Mouse (Mus musculus) intestine, embryonic 14.5 days (tissue): ENCODE results near the gene Slain1. TPM values are rescaled to one million over a fixed set of nuclear protein-coding genes. Genes with fewer than 3 reads are reported as not detected.
A peak's percentile ranks its signal among the peaks of the same experiment; 100 is the strongest.

Source experiments
- ATAC-seq: fragments of 200-750 bp; cut with Nextera tagmentation; replicated peaks from 2 replicates; pipeline ENCODE4 v1.8.0; 2017; ENCODE audit warnings: low read depth, moderate number of reproducible peaks, moderate TSS enrichment, moderate library complexity; ENCODE audit not compliant: low FRiP score, low TSS enrichment
- DNase-seq: peaks from one replicate; pipeline ENCODE4 v3.0.0-alpha.2; 2018; ENCODE audit warnings: low spot score
- H3K27ac ChIP-seq: fragments of 300-500 bp; sonication (generic); 2 replicates; pipeline ENCODE4 v1.5.1; 2014; ENCODE audit warnings: low read depth, mild to moderate bottlenecking, control low read depth
- H3K27me3 ChIP-seq: fragments of 300-500 bp; sonication (generic); replicated peaks from 2 replicates; pipeline ENCODE4 v1.6.1; 2014; ENCODE audit warnings: low read length, control low read depth; ENCODE audit not compliant: control insufficient read depth, insufficient read depth
- H3K36me3 ChIP-seq: fragments of 300-500 bp; sonication (generic); 2 replicates; pipeline ENCODE4 v1.6.1; 2014; ENCODE audit warnings: low read length, control low read depth; ENCODE audit not compliant: control insufficient read depth, insufficient read depth
- H3K4me1 ChIP-seq: fragments of 300-500 bp; sonication (generic); replicated peaks from 2 replicates; pipeline ENCODE4 v1.6.1; 2014; ENCODE audit warnings: low read length, control low read depth, mixed read lengths; ENCODE audit not compliant: control insufficient read depth, insufficient read depth
- H3K4me2 ChIP-seq: fragments of 300-500 bp; sonication (generic); 2 replicates; pipeline ENCODE4 v1.6.1; 2014; ENCODE audit warnings: low read length
- H3K4me3 ChIP-seq: fragments of 300-500 bp; sonication (generic); 2 replicates; pipeline ENCODE4 v1.5.1; 2014; ENCODE audit warnings: low read depth, low read length, control low read depth, mixed read lengths
- H3K9ac ChIP-seq: fragments of 300-500 bp; sonication (generic); 2 replicates; pipeline ENCODE4 v1.6.1; 2014; ENCODE audit warnings: mild to moderate bottlenecking, low read length
- H3K9me3 ChIP-seq: fragments of 300-500 bp; sonication (generic); 2 replicates; pipeline ENCODE4 v1.6.1; 2016; ENCODE audit warnings: low read length, control low read depth; ENCODE audit not compliant: control insufficient read depth
- WGBS: fragments of 180-500 bp; shearing (Covaris S2); extraction: QIAGEN DNeasy Blood & Tissue Kit; methylation state at CpG from one replicate; pipeline ENCODE4 v1.1.7; 2014; 5-methylcytosine and 5-hydroxymethylcytosine counted together
- polyA plus RNA-seq: library from polyadenylated mRNA; unstranded; fragments of >200 nt; fragmentation: Nextera tagmentation; extraction: Ambion mirVana; gene quantifications from 2 replicates; pipeline ENCODE4 v1.2.1, GENCODE M21; 2014

Slain1 gene
- polyA plus RNA-seq, 1 experiment from 2014 or later: 4.1 TPM

GRCm38 (mm10) chr14:103706347-103706746, 56.3 kb downstream of the Slain1 start:
- H3K36me3 ChIP-seq: no peaks in the 10 kb centered on the region
- ATAC-seq: no peak
- no peak overlapping the region for H3K27ac ChIP-seq
- H3K4me1 ChIP-seq: no peaks in the 10 kb centered on the region
- WGBS: 89% methylated on average over 6 of the region's 6 CpGs
- no peak overlapping the region for H3K4me2 ChIP-seq
- H3K9me3 ChIP-seq: no peaks in the 10 kb centered on the region
- no peak overlapping the region for H3K4me3 ChIP-seq
- no peak overlapping the region for H3K9ac ChIP-seq
- DNase-seq: no peak
- H3K27me3 ChIP-seq: no peaks in the 10 kb centered on the region

GRCm38 (mm10) chr14:103708601-103709000, 58.6 kb downstream of the Slain1 start:
- Histone ChIP-seq H3K27ac (no peak overlapping the region), H3K27me3 (no peaks in the 10 kb centered on the region), H3K9me3 (no peaks in the 10 kb centered on the region), H3K36me3 (no peaks in the 10 kb centered on the region), H3K4me1 (no peaks in the 10 kb centered on the region), H3K4me2 (no peak overlapping the region), H3K9ac (no peak overlapping the region), H3K4me3 (no peak overlapping the region)
- ATAC-seq: no peak
- WGBS: 81% methylated on average over 2 of the region's 2 CpGs
- no peak for DNase-seq

DNA sequence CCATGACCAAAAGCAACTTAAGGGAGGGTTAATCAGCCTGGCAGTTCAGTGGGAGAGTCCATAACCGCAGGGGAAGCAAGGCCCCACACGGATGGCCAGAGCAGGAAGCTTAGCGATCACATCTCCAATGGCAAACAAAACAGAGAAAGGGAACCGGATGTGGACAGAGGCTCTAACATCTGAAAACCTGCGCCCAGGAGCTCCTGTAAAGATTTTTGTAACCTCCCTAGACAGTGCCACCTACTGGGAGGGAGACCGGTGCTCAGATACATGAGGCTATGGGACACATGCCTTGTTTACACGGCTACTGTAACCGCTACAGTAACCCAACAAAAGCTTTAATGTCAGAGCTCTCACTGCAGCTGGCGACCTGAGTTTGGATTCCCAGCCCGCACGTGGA, 59.2 kb downstream of the Slain1 start:
- Histone ChIP-seq H3K4me3 (no peak overlapping the region), H3K4me1 (no peaks in the 10 kb centered on the region), H3K9ac (no peak overlapping the region), H3K4me2 (no peak overlapping the region), H3K27ac (no peak overlapping the region), H3K36me3 (no peaks in the 10 kb centered on the region), H3K27me3 (no peaks in the 10 kb centered on the region), H3K9me3 (no peaks in the 10 kb centered on the region)
- WGBS: 92% methylated on average over 11 of the region's 11 CpGs
- ATAC-seq (no peak), DNase-seq (no peak)

- WGBS: 88% methylated on average over 5 of the region's 5 CpGs
- Histone ChIP-seq H3K4me2 (no peak overlapping the region), H3K27me3 (no peaks in the 10 kb centered on the region), H3K4me1 (no peaks in the 10 kb centered on the region), H3K27ac (no peak overlapping the region), H3K36me3 (no peaks in the 10 kb centered on the region), H3K4me3 (no peak overlapping the region), H3K9ac (no peak overlapping the region), H3K9me3 (no peaks in the 10 kb centered on the region)
- no peak for ATAC-seq
- DNase-seq: no peak
These were observed 63.0 kb downstream of the Slain1 start for GRCm38 (mm10) chr14:103712986-103713385.

DNA sequence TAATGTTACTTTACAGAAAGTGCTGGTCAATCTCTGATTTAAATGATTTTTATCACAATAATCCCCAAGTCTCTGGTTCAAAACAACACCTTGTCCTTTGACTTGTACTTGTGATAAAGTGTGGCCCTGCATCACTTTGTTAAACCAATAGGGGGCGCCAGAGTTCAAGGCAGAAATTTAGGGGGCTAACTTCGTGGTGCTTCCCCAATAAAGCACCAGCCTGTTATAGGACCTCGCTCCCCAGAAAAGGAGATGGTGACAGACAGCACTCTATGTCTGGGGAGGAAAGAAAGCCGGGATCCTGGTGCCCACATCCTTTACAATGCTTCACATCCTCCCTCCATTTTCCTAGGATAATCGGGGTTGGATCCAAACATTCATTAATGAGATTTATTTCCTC, 67.5 kb downstream of the Slain1 start:
- no peaks in the 10 kb centered on the region for H3K36me3 ChIP-seq
- H3K4me1 ChIP-seq: peaks cover 5% of the 10 kb centered on the region; the same call in 1 of the 2 replicates
- H3K9ac ChIP-seq: no peak overlapping the region
- no peak overlapping the region for H3K27ac ChIP-seq
- 40% methylated on average over 5 of the region's 5 CpGs for WGBS
- no peak overlapping the region for H3K4me2 ChIP-seq
- no peak overlapping the region for H3K4me3 ChIP-seq
- ATAC-seq (no peak), DNase-seq (no peak)
- H3K27me3 ChIP-seq: 0 out of 2 replicates have a peak, but pooled peaks cover 2% of the 10 kb centered on the region
- H3K9me3 ChIP-seq: no peaks in the 10 kb centered on the region

DNA sequence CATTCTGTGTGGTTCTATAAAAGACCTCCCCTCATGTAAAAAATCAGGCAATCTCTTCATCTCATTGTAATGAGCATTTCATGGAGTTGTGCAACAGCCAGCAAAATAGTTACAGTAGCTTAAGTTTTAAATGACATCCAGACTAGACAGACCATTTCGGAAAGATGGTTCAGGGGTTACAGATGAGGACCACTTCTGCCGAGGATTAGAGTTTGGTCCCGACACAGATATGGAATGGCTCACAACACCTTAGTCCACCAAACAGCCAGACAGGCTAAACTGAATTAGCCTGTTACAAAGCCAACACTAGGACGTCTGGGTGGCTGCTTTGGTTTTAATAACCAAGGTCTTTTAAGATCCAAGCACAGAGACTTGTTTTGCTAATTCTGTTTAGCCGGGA, 68.0 kb downstream of the Slain1 start:
- WGBS: 75% methylated on average over 5 of the region's 5 CpGs
- Histone ChIP-seq H3K9ac (no peak overlapping the region), H3K4me1 (peaks cover 5% of the 10 kb centered on the region; the same call in 1 of the 2 replicates), H3K27me3 (0 out of 2 replicates have a peak, but pooled peaks cover 2% of the 10 kb centered on the region), H3K9me3 (no peaks in the 10 kb centered on the region), H3K4me3 (no peak overlapping the region), H3K27ac (no peak overlapping the region), H3K4me2 (no peak overlapping the region), H3K36me3 (no peaks in the 10 kb centered on the region)
- no peak for DNase-seq
- ATAC-seq: no peak

DNA sequence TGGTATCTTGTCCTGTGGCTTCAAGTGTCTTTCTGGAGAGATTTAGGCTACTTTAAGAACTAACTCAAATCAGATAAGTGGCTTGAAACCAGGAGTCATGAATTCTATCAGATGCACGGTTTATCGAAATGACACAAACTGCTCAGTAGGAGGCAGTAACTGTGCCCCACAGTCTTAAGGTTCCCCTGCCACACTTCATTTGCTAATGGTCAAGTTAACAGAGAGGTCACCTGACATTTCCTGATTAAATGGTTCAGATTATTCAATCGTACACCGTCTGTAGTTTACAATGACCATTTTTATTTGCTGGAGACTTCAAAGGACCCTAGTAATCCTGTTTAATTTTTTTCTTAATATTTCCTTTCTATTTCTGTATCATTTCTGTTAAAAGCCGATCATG, 68.4 kb downstream of the Slain1 start:
- Histone ChIP-seq H3K27me3 (0 out of 2 replicates have a peak, but pooled peaks cover 2% of the 10 kb centered on the region), H3K36me3 (no peaks in the 10 kb centered on the region), H3K4me2 (no peak overlapping the region), H3K9ac (no peak overlapping the region), H3K4me1 (peaks cover 5% of the 10 kb centered on the region; the same call in 1 of the 2 replicates), H3K27ac (no peak overlapping the region), H3K9me3 (no peaks in the 10 kb centered on the region), H3K4me3 (no peak overlapping the region)
- no peak for ATAC-seq
- WGBS: 49% methylated on average over 5 of the region's 5 CpGs
- no peak for DNase-seq

GRCm38 (mm10) chr14:103718836-103719575, 69.0 kb downstream of the Slain1 start:
- Histone ChIP-seq H3K4me2 (peak overlapping the region; percentile 31), H3K4me1 (peaks cover 5% of the 10 kb centered on the region; the same call in 1 of the 2 replicates), H3K4me3 (no peak overlapping the region), H3K9me3 (no peaks in the 10 kb centered on the region), H3K36me3 (no peaks in the 10 kb centered on the region), H3K9ac (peak overlapping the region; percentile 18; the same call in 1 of the 2 replicates), H3K27me3 (0 out of 2 replicates have a peak, but pooled peaks cover 2% of the 10 kb centered on the region), H3K27ac (peak overlapping the region; percentile 34)
- 20% methylated on average over 15 of the region's 15 CpGs for WGBS
- peak; percentile 96 for DNase-seq
- peak; percentile 76 for ATAC-seq

DNA sequence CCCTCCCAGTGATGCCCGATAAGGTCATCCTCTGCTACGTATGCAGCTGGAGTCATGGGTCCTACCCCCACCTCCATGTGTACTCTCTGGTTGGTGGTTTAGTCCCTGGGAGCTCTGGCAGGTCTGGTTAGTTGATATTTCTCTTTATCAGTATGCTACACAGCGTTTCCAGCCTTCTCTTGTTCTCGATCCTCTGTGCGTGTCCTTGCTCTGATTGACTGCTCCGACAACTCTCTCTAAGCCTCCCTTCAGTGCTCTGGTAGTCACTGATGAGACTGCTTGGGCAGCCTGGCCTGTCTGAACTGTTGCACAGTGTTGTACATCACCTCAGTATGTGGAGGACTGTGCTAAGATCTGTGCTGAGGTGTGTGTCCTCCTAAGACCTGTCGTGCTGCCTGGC, 70.1 kb downstream of the Slain1 start:
- H3K4me3 ChIP-seq: no peak overlapping the region
- H3K27ac ChIP-seq: no peak overlapping the region
- no peak overlapping the region for H3K9ac ChIP-seq
- no peaks in the 10 kb centered on the region for H3K9me3 ChIP-seq
- ATAC-seq (0 out of 2 replicates have a peak, but pooled peaks have one; percentile 5), DNase-seq (no peak)
- 0 out of 2 replicates have a peak, but pooled peaks cover 2% of the 10 kb centered on the region for H3K27me3 ChIP-seq
- no peaks in the 10 kb centered on the region for H3K36me3 ChIP-seq
- peaks cover 5% of the 10 kb centered on the region; the same call in 1 of the 2 replicates for H3K4me1 ChIP-seq
- H3K4me2 ChIP-seq: no peak overlapping the region
- WGBS: 79% methylated on average over 7 of the region's 7 CpGs
